Mouse (Mus musculus) heart, embryonic 15.5 days (tissue): ENCODE results near the gene Cdc40. TPM values are rescaled to one million over a fixed set of nuclear protein-coding genes. Genes with fewer than 3 reads are reported as not detected.

Experiments used
- ATAC-seq: fragments of 200-750 bp; cut with Nextera tagmentation; replicated peaks from 2 replicates; pipeline ENCODE4 v1.8.0; 2017; ENCODE audit warnings: low read depth, moderate TSS enrichment; ENCODE audit not compliant: insufficient number of reproducible peaks, insufficient read depth, low FRiP score
- H3K27ac ChIP-seq: fragments of 300-500 bp; sonication (generic); 2 replicates; pipeline ENCODE4 v1.5.1; 2015; ENCODE audit warnings: mild to moderate bottlenecking, inconsistent platforms
- H3K27me3 ChIP-seq: fragments of 300-500 bp; sonication (generic); 2 replicates; pipeline ENCODE4 v1.6.1; 2015; ENCODE audit warnings: inconsistent platforms
- H3K36me3 ChIP-seq: fragments of 300-500 bp; sonication (generic); 2 replicates; pipeline ENCODE4 v1.6.1; 2015; ENCODE audit warnings: mild to moderate bottlenecking, inconsistent platforms
- H3K4me1 ChIP-seq: fragments of 300-500 bp; sonication (generic); replicated peaks from 2 replicates; pipeline ENCODE4 v1.6.1; 2015; ENCODE audit warnings: inconsistent platforms
- H3K4me2 ChIP-seq: fragments of 300-500 bp; sonication (generic); 2 replicates; pipeline ENCODE4 v1.6.1; 2015; ENCODE audit warnings: inconsistent platforms, mild to moderate bottlenecking, moderate library complexity
- H3K4me3 ChIP-seq: fragments of 300-500 bp; sonication (generic); 2 replicates; pipeline ENCODE4 v1.5.1; 2015; ENCODE audit warnings: mild to moderate bottlenecking, inconsistent platforms
- H3K9ac ChIP-seq: fragments of 300-500 bp; sonication (generic); 2 replicates; pipeline ENCODE4 v1.6.1; 2015; ENCODE audit warnings: mild to moderate bottlenecking, inconsistent platforms
- H3K9me3 ChIP-seq: fragments of 300-500 bp; sonication (generic); replicated peaks from 2 replicates; pipeline ENCODE4 v1.6.1; 2016; ENCODE audit warnings: inconsistent platforms
- WGBS: fragments of 180-500 bp; shearing (Covaris S2); methylation state at CpG from one replicate; pipeline ENCODE4 v1.1.7; 2015; ENCODE audit warnings: mixed read lengths; 5-methylcytosine and 5-hydroxymethylcytosine counted together
- polyA plus RNA-seq: library from polyadenylated mRNA; unstranded; fragments of >200 nt; fragmentation: Nextera tagmentation; extraction: Ambion mirVana; gene quantifications from 2 replicates; pipeline ENCODE4 v1.2.1, GENCODE M21; 2015

The Cdc40 gene
- polyA plus RNA-seq, 1 experiment from 2014 or later: 22.0 TPM

GRCm38 (mm10) chr10:40889146-40889545 is 6.0 kb upstream of the Cdc40 start:
- no peak overlapping the region for H3K9ac ChIP-seq
- H3K36me3 ChIP-seq: no peaks in the 10 kb centered on the region
- no peak overlapping the region for H3K4me2 ChIP-seq
- H3K9me3 ChIP-seq: no peaks in the 10 kb centered on the region
- 79% methylated on average over 4 of the region's 4 CpGs for WGBS
- H3K4me3 ChIP-seq: no peak overlapping the region
- H3K27ac ChIP-seq: no peak overlapping the region
- H3K4me1 ChIP-seq: no peaks in the 10 kb centered on the region
- H3K27me3 ChIP-seq: no peaks in the 10 kb centered on the region
- ATAC-seq: no peak

GRCm38 (mm10) chr10:40887316-40887715 is 4.2 kb upstream of the Cdc40 start:
- Histone ChIP-seq H3K9ac (no peak overlapping the region), H3K4me3 (no peak overlapping the region), H3K9me3 (no peaks in the 10 kb centered on the region), H3K27ac (no peak overlapping the region), H3K36me3 (no peaks in the 10 kb centered on the region), H3K27me3 (no peaks in the 10 kb centered on the region), H3K4me2 (no peak overlapping the region), H3K4me1 (no peaks in the 10 kb centered on the region)
- 84% methylated on average over 2 of the region's 2 CpGs for WGBS
- no peak for ATAC-seq

GRCm38 (mm10) chr10:40885432-40885831 is 2.3 kb upstream of the Cdc40 start:
- WGBS: 75% methylated on average over 7 of the region's 7 CpGs
- Histone ChIP-seq H3K4me1 (peaks cover 17% of the 10 kb centered on the region), H3K9ac (no peak overlapping the region), H3K9me3 (no peaks in the 10 kb centered on the region), H3K4me3 (no peak overlapping the region), H3K27me3 (no peaks in the 10 kb centered on the region), H3K4me2 (no peak overlapping the region), H3K36me3 (no peaks in the 10 kb centered on the region), H3K27ac (no peak overlapping the region)
- no peak for ATAC-seq

GRCm38 (mm10) chr10:40884279-40884806 is 1.2 kb upstream of the Cdc40 start:
- Histone ChIP-seq H3K36me3 (no peaks in the 10 kb centered on the region), H3K27me3 (no peaks in the 10 kb centered on the region), H3K27ac (peak overlapping the region; percentile 93), H3K4me1 (peaks cover 25% of the 10 kb centered on the region), H3K9me3 (no peaks in the 10 kb centered on the region), H3K4me2 (peak overlapping the region; percentile 97), H3K4me3 (peak overlapping the region; percentile 88), H3K9ac (peak overlapping the region; percentile 84)
- WGBS: under 1% methylated on average over 37 of the region's 40 CpGs
- ATAC-seq: peak; percentile 7; the same call in 1 of the 2 replicates

GRCm38 (mm10) chr10:40883644-40884278 is 650 bp upstream of the Cdc40 start:
- Histone ChIP-seq H3K27ac (peak overlapping the region; percentile 93), H3K4me2 (peak overlapping the region; percentile 97), H3K4me3 (peak overlapping the region; percentile 88), H3K27me3 (no peaks in the 10 kb centered on the region), H3K9ac (peak overlapping the region; percentile 84), H3K9me3 (no peaks in the 10 kb centered on the region), H3K4me1 (peaks cover 29% of the 10 kb centered on the region), H3K36me3 (no peaks in the 10 kb centered on the region)
- under 1% methylated on average over 78 of the region's 87 CpGs for WGBS
- ATAC-seq: peak; percentile 82

- Histone ChIP-seq H3K9me3 (no peaks in the 10 kb centered on the region), H3K9ac (peak overlapping the region; percentile 81), H3K4me3 (peak overlapping the region; percentile 88), H3K4me1 (peaks cover 35% of the 10 kb centered on the region), H3K27me3 (no peaks in the 10 kb centered on the region), H3K27ac (peak overlapping the region; percentile 82), H3K4me2 (peak overlapping the region; percentile 97), H3K36me3 (no peaks in the 10 kb centered on the region)
- 11% methylated on average over 9 of the region's 9 CpGs for WGBS
- ATAC-seq: no peak
Measured at GRCm38 (mm10) chr10:40882333-40882732, 778 bp downstream of the Cdc40 start.

- peak overlapping the region; percentile 97 for H3K4me2 ChIP-seq
- no peaks in the 10 kb centered on the region for H3K9me3 ChIP-seq
- WGBS: 49% methylated on average over 3 of the region's 3 CpGs
- no peak overlapping the region for H3K9ac ChIP-seq
- peak overlapping the region; percentile 73 for H3K27ac ChIP-seq
- no peaks in the 10 kb centered on the region for H3K27me3 ChIP-seq
- peak overlapping the region; percentile 88; the same call in 1 of the 2 replicates for H3K4me3 ChIP-seq
- no peak for ATAC-seq
- H3K36me3 ChIP-seq: no peaks in the 10 kb centered on the region
- H3K4me1 ChIP-seq: peaks cover 35% of the 10 kb centered on the region
Measured at GRCm38 (mm10) chr10:40881236-40881635, 1.9 kb downstream of the Cdc40 start.

- Histone ChIP-seq H3K27ac (no peak overlapping the region), H3K9ac (no peak overlapping the region), H3K27me3 (no peaks in the 10 kb centered on the region), H3K36me3 (0 out of 2 replicates have a peak, but pooled peaks cover 3% of the 10 kb centered on the region), H3K4me3 (no peak overlapping the region), H3K4me2 (no peak overlapping the region), H3K4me1 (peaks cover 35% of the 10 kb centered on the region), H3K9me3 (no peaks in the 10 kb centered on the region)
- no peak for ATAC-seq
- 61% methylated on average over 9 of the region's 9 CpGs for WGBS
Measured at GRCm38 (mm10) chr10:40879969-40880368, 3.1 kb downstream of the Cdc40 start.

- H3K4me1 ChIP-seq: peaks cover 35% of the 10 kb centered on the region
- no peak overlapping the region for H3K27ac ChIP-seq
- H3K9ac ChIP-seq: no peak overlapping the region
- no peak for ATAC-seq
- H3K9me3 ChIP-seq: no peaks in the 10 kb centered on the region
- no peaks in the 10 kb centered on the region for H3K27me3 ChIP-seq
- 0 out of 2 replicates have a peak, but pooled peaks cover 3% of the 10 kb centered on the region for H3K36me3 ChIP-seq
- WGBS: 65% methylated on average over 3 of the region's 3 CpGs
- H3K4me3 ChIP-seq: no peak overlapping the region
- no peak overlapping the region for H3K4me2 ChIP-seq
Measured at GRCm38 (mm10) chr10:40878246-40878645, 4.9 kb downstream of the Cdc40 start.

GRCm38 (mm10) chr10:40872052-40872451 is 11.1 kb downstream of the Cdc40 start:
- Histone ChIP-seq H3K27me3 (no peaks in the 10 kb centered on the region), H3K9me3 (no peaks in the 10 kb centered on the region), H3K4me3 (no peak overlapping the region), H3K4me1 (peaks cover 10% of the 10 kb centered on the region), H3K4me2 (no peak overlapping the region), H3K27ac (no peak overlapping the region), H3K9ac (no peak overlapping the region), H3K36me3 (peaks cover 6% of the 10 kb centered on the region; the same call in 1 of the 2 replicates)
- no peak for ATAC-seq
- 66% methylated on average over 2 of the region's 2 CpGs for WGBS

GRCm38 (mm10) chr10:40871301-40871700 is 11.8 kb downstream of the Cdc40 start:
- whole genome bisulfite sequencing: 84% methylated on average over 2 of the region's 2 CpGs
- H3K27me3 ChIP-seq: no peaks in the 10 kb centered on the region
- no peak for ATAC-seq

GRCm38 (mm10) chr10:40868081-40868480 is 15.0 kb downstream of the Cdc40 start:
- no peak overlapping the region for H3K4me3 ChIP-seq
- H3K27ac ChIP-seq: no peak overlapping the region
- H3K4me2 ChIP-seq: no peak overlapping the region
- no peak overlapping the region for H3K9ac ChIP-seq
- peaks cover 10% of the 10 kb centered on the region for H3K4me1 ChIP-seq
- ATAC-seq: no peak
- peaks cover 29% of the 10 kb centered on the region for H3K36me3 ChIP-seq
- peaks cover 4% of the 10 kb centered on the region for H3K9me3 ChIP-seq
- no peaks in the 10 kb centered on the region for H3K27me3 ChIP-seq
- 40% methylated on average over 2 of the region's 2 CpGs for WGBS

More at GRCm38 (mm10) chr10:40871301-40871700, 11.8 kb downstream of the Cdc40 start:
- H3K27ac ChIP-seq: no peak overlapping the region
- no peaks in the 10 kb centered on the region for H3K9me3 ChIP-seq
- no peak overlapping the region for H3K9ac ChIP-seq
- H3K4me2 ChIP-seq: no peak overlapping the region
- no peak overlapping the region for H3K4me3 ChIP-seq
- H3K4me1 ChIP-seq: peaks cover 10% of the 10 kb centered on the region
- H3K36me3 ChIP-seq: peaks cover 9% of the 10 kb centered on the region; the same call in 1 of the 2 replicates
